Comparison of ENCODE assay signal across 11 mouse cellular contexts in genomic region chr2:45054070-45055025, GRCm38 (mm10).
A peak's percentile ranks its signal among the peaks of the same experiment; 100 is the strongest.
DNase-seq lines count a peak whose midpoint lies in the region; ATAC-seq lines count a peak whose summit lies in the region.
"Had no signal": no experiment of that assay in that cellular context is flagged by ENCODE, and none has a peak within 500 bp of the region (broad histone marks: within the 10 kb centered on the region; RNA-seq: fewer than 3 reads in every experiment).

No protein-coding gene starts in this region.

- H3K36me3 ChIP-seq in hindbrain, embryonic 16.5 days (ENCODE audit: control insufficient read depth, insufficient read depth, low read length): no peaks in the 10 kb centered on the region
- H3K36me3 ChIP-seq: midbrain, embryonic 13.5 days had no signal

- H3K4me3 ChIP-seq in hindbrain, embryonic 16.5 days (ENCODE audit: low read length): no peak overlapping the region
- H3K4me3 ChIP-seq: midbrain, embryonic 13.5 days had no signal

- no peak for DNase-seq in cerebellum, postnatal 36 days
- DNase-seq in kidney, adult 18-20 months: peak; percentile 20
- no peak for DNase-seq in kidney, postnatal 25 days
- DNase-seq in 416B (ENCODE audit: low read depth): peak; percentile 68
- no peak for DNase-seq in urinary bladder, postnatal 4 days (ENCODE audit: low spot score in 2 of 2)
- no peak for DNase-seq in lung, postnatal 4 days
- DNase-seq: cerebellum, postnatal 14 days; thymus, adult 18-20 months had no signal

- peaks cover 4% of the 10 kb centered on the region for H3K4me1 ChIP-seq in hindbrain, embryonic 16.5 days (ENCODE audit: control insufficient read depth, insufficient read depth, low read depth, low read length)

- H3K9me3 ChIP-seq in hindbrain, embryonic 16.5 days (ENCODE audit: control insufficient read depth, low read length): no peaks in the 10 kb centered on the region
- H3K9me3 ChIP-seq: midbrain, embryonic 13.5 days had no signal

- 0 out of 2 replicates have a peak, but pooled peaks have one; percentile 27 for ATAC-seq in cerebellum, adult (ENCODE audit: insufficient number of reproducible peaks, low FRiP score, low TSS enrichment)
- peak; percentile 55; the same call in 1 of the 2 replicates for ATAC-seq in hindbrain, embryonic 16.5 days
- ATAC-seq: midbrain, embryonic 13.5 days had no signal

- 82% methylated on average over 11 of the region's 11 CpGs for WGBS in hindbrain, embryonic 16.5 days

- no peak overlapping the region for H3K27ac ChIP-seq in hindbrain, embryonic 16.5 days (ENCODE audit: low read depth, low read length)
- H3K27ac ChIP-seq: midbrain, embryonic 13.5 days had no signal

- H3K27me3 ChIP-seq in hindbrain, embryonic 16.5 days (replicated peaks; ENCODE audit: control insufficient read depth, insufficient read depth, low read length): no peaks in the 10 kb centered on the region
- H3K27me3 ChIP-seq: midbrain, embryonic 13.5 days had no signal

- no peak overlapping the region for H3K9ac ChIP-seq in hindbrain, embryonic 16.5 days (ENCODE audit: low read depth, low read length)
- H3K9ac ChIP-seq: midbrain, embryonic 13.5 days had no signal

- H3K4me2 ChIP-seq in hindbrain, embryonic 16.5 days (ENCODE audit: low read length): no peak overlapping the region
- H3K4me2 ChIP-seq: midbrain, embryonic 13.5 days had no signal

Comparison
In these comparisons a context has a peak if more than half of its experiments do, and no peak if none do; other contexts are left out.
1. DNase-seq: peak in kidney, adult 18-20 months (single experiment) and 416B (single experiment); none in cerebellum, postnatal 36 days (0 of 2), kidney, postnatal 25 days (0 of 2), urinary bladder, postnatal 4 days (0 of 2) and lung, postnatal 4 days (0 of 2).